Mouse (Mus musculus) midbrain, embryonic 14.5 days (tissue): ENCODE measurements around the gene Krtap19-2. TPM values are rescaled to one million over a fixed set of nuclear protein-coding genes. Genes with fewer than 3 reads are reported as not detected.

ENCODE experiments used
- ATAC-seq: fragments of 200-750 bp; cut with Nextera tagmentation; 2 replicates; pipeline ENCODE4 v1.8.0; 2017; ENCODE audit warnings: moderate number of reproducible peaks, moderate library complexity; ENCODE audit not compliant: low FRiP score, low TSS enrichment
- DNase-seq: peaks from one replicate; pipeline ENCODE4 v3.0.0-alpha.2; 2015
- H3K27ac ChIP-seq: fragments of 300-500 bp; sonication (generic); replicated peaks from 2 replicates; pipeline ENCODE4 v1.5.1; 2014; ENCODE audit warnings: mild to moderate bottlenecking, low read depth, low read length, moderate library complexity
- H3K27me3 ChIP-seq: fragments of 300-500 bp; sonication (generic); 2 replicates; pipeline ENCODE4 v1.6.1; 2014; ENCODE audit warnings: low read length, control low read depth, mixed read lengths; ENCODE audit not compliant: control insufficient read depth, insufficient read depth
- H3K36me3 ChIP-seq: fragments of 300-500 bp; sonication (generic); 2 replicates; pipeline ENCODE4 v1.6.1; 2014; ENCODE audit warnings: low read length, control low read depth; ENCODE audit not compliant: control insufficient read depth, insufficient read depth
- H3K4me1 ChIP-seq: fragments of 300-500 bp; sonication (generic); 2 replicates; pipeline ENCODE4 v1.6.1; 2014; ENCODE audit warnings: mild to moderate bottlenecking, antibody characterized with exemption, low read length, control low read depth; ENCODE audit not compliant: control insufficient read depth, insufficient read depth
- H3K4me2 ChIP-seq: fragments of 300-500 bp; sonication (generic); 2 replicates; pipeline ENCODE4 v1.6.1; 2014; ENCODE audit warnings: mild to moderate bottlenecking, low read length, moderate library complexity
- H3K4me3 ChIP-seq: fragments of 300-500 bp; sonication (generic); replicated peaks from 2 replicates; pipeline ENCODE4 v1.5.1; 2014; ENCODE audit warnings: low read depth, low read length
- H3K9ac ChIP-seq: fragments of 300-500 bp; sonication (generic); replicated peaks from 2 replicates; pipeline ENCODE4 v1.6.1; 2014; ENCODE audit warnings: mild to moderate bottlenecking, low read length, moderate library complexity
- H3K9me3 ChIP-seq: fragments of 300-500 bp; sonication (generic); 2 replicates; pipeline ENCODE4 v1.6.1; 2016; ENCODE audit warnings: low read length, control low read depth, mixed read lengths; ENCODE audit not compliant: control insufficient read depth
- WGBS: fragments of 180-500 bp; shearing (Covaris S2); extraction: QIAGEN DNeasy Blood & Tissue Kit; methylation state at CpG from one replicate; pipeline ENCODE4 v1.1.7; 2014; 5-methylcytosine and 5-hydroxymethylcytosine counted together
- polyA plus RNA-seq: library from polyadenylated mRNA; unstranded; fragments of >200 nt; fragmentation: Nextera tagmentation; extraction: Ambion mirVana; gene quantifications from 2 replicates; pipeline ENCODE4 v1.2.1, GENCODE M21; 2014

Krtap19-2 gene
- polyA plus RNA-seq, result not detected in 2 replicates

DNA sequence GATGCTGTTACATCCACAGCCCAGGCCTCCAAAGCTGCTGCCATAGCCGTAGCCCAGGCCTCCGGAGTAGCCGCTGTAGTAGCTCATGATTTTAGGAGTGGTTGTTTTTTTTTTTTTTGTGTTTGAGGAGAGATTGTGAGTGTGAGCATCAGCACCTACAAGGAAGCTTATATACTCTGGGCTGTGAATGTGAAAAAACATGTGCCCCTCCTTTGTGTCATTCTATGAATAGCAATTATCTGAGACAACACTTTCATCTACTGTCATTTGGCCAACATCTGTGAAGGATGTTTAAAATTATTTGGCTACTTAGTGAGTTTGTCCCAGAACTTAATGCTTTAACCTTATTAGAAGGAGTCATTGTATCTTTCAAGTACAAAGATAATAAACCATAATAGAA, at the start of gene Krtap19-2:
Krtap19-2 (minus strand) TSS at position 101 of the 400 bp plus-strand sequence.
- H3K4me1 ChIP-seq, result no peaks in the 10 kb centered on the region
- H3K9me3 ChIP-seq, result no peaks in the 10 kb centered on the region
- H3K4me3 ChIP-seq, result no peak within 1 kb of the TSS
- no peak within 1 kb of the TSS for H3K9ac ChIP-seq
- no peaks in the 10 kb centered on the region for H3K27me3 ChIP-seq
- H3K27ac ChIP-seq, result no peak within 1 kb of the TSS
- ATAC-seq (no peak), DNase-seq (no peak)
- no peaks in the 10 kb centered on the region for H3K36me3 ChIP-seq
- over 99% methylated on average over 3 of the region's 3 CpGs for WGBS
- H3K4me2 ChIP-seq, result no peak within 1 kb of the TSS

DNA sequence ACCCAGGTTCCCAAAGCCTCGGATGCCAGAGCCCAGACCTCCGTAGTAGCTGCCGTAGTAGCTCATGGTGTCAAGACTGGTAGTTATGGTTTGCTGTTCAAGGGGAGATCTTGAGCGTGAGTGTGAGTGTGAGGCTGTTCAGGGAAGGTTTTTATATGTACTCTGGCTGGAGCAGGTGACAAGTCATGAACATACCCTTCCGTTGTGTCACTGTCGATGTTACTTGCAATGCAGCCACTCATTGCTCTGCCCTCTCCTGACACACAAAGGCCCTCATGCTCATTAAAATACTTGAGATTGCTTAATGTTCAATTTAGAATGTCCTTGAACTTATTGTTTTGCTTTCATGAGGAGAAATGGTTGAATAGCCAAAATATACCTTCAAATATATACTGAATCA, 22.3 kb upstream of the Krtap19-2 start, which contains the start of gene Krtap19-5:
Krtap19-5 (minus strand) TSS at position 101 of the 400 bp plus-strand sequence.
- H3K36me3 ChIP-seq, result no peaks in the 10 kb centered on the region
- H3K9ac ChIP-seq, result no peak within 1 kb of the TSS
- H3K27me3 ChIP-seq, result no peaks in the 10 kb centered on the region
- no peak within 1 kb of the TSS for H3K4me3 ChIP-seq
- no peaks in the 10 kb centered on the region for H3K9me3 ChIP-seq
- DNase-seq (no peak), ATAC-seq (no peak)
- 96% methylated on average over 6 of the region's 6 CpGs for WGBS
- H3K4me2 ChIP-seq, result no peak within 1 kb of the TSS
- no peaks in the 10 kb centered on the region for H3K4me1 ChIP-seq
- H3K27ac ChIP-seq, result no peak within 1 kb of the TSS

DNA sequence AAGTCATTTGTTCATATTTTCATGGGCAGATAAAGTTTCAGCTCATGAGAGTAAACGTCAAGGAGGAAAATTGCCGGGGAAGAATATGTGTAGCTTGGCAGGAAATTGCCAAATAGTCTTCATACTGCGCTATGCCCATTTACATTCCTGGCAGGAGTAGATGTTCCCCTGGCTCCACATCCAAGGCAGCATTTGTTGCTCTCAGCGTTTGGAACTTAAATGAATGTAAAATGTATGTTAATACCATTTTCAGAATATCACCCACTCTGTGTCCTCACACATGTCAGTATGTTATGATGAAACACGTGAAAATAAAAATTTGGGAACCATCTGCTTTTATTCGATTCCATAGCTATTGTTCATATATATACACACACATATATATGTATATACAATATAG, 12.8 kb upstream of the Krtap19-2 start:
- Histone ChIP-seq H3K9ac (no peak overlapping the region), H3K4me1 (no peaks in the 10 kb centered on the region), H3K4me2 (no peak overlapping the region), H3K4me3 (no peak overlapping the region), H3K36me3 (no peaks in the 10 kb centered on the region), H3K27me3 (no peaks in the 10 kb centered on the region), H3K27ac (no peak overlapping the region), H3K9me3 (no peaks in the 10 kb centered on the region)
- 89% methylated on average over 6 of the region's 6 CpGs for WGBS
- DNase-seq, result no peak
- ATAC-seq, result no peak

DNA sequence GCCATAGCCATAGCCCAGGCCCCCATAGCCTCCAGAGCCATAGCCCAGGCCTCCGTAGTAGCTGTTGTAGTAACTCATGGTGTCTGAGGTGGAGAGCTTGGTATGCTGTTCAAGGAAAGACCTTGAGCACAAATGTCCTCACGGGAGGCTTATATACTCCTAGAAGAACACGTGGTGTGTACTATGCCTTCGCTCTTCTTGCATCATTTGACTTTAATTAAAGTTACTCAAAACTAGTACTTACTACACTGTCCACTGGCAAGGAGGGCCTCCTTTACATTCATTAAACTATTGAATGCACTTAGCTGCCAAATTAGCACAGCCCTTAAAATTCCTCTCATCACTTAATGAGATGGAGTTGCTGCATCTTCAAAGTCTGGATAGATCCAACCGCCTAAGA, 10.9 kb upstream of the Krtap19-2 start, which contains the start of gene Krtap19-4:
Krtap19-4 (minus strand) TSS at position 101 of the 400 bp plus-strand sequence.
- ATAC-seq (no peak), DNase-seq (no peak)
- H3K9me3 ChIP-seq, result no peaks in the 10 kb centered on the region
- H3K27me3 ChIP-seq, result no peaks in the 10 kb centered on the region
- H3K4me1 ChIP-seq, result no peaks in the 10 kb centered on the region
- H3K9ac ChIP-seq, result no peak within 1 kb of the TSS
- H3K4me2 ChIP-seq, result no peak within 1 kb of the TSS
- H3K36me3 ChIP-seq, result no peaks in the 10 kb centered on the region
- WGBS, result 92% methylated on average over 5 of the region's 5 CpGs
- no peak within 1 kb of the TSS for H3K4me3 ChIP-seq
- no peak within 1 kb of the TSS for H3K27ac ChIP-seq

DNA sequence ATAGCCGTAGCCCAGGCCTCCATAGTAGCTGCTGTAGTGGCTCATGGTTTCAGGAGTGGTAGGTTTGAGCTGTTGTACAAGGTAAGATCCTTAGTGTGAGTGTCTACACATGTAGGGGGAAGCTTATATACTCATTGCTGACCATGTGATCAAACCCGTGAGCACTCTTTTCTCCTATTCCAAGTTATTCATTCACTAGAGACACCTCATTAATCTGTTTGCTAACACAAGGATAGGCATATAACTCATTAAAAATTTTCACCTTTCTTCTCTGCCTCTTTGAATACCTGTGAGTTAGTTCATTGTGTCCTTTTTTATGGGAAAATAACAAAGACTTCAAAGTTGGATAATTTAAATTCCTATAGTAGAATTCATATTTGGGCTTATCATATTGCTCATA, 3.9 kb upstream of the Krtap19-2 start, which contains the start of gene Krtap19-3:
Krtap19-3 (minus strand) TSS at position 101 of the 400 bp plus-strand sequence.
- no peaks in the 10 kb centered on the region for H3K27me3 ChIP-seq
- no peak within 1 kb of the TSS for H3K9ac ChIP-seq
- DNase-seq (no peak), ATAC-seq (no peak)
- 94% methylated on average over 2 of the region's 2 CpGs for WGBS
- H3K9me3 ChIP-seq, result no peaks in the 10 kb centered on the region
- H3K4me1 ChIP-seq, result no peaks in the 10 kb centered on the region
- no peaks in the 10 kb centered on the region for H3K36me3 ChIP-seq
- H3K4me2 ChIP-seq, result no peak within 1 kb of the TSS
- no peak within 1 kb of the TSS for H3K4me3 ChIP-seq
- H3K27ac ChIP-seq, result no peak within 1 kb of the TSS

DNA sequence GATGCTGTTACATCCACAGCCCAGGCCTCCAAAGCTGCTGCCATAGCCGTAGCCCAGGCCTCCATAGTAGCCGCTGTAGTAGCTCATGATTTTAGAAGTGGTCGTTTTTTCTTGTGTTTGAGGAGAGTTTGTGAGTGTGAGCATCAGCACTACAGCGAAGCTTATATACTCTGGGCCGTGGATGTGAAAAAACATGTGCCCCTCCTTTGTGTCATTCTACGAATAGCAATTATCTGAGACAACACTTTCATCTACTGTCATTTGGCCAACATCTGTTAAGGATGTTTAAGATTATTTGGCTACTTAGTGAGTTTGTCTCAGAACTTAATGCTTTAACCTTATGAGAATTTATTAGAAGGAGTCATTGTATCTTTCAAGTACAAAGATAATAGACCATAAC, 4.8 kb downstream of the Krtap19-2 start, which contains the start of gene Krtap19-1:
Krtap19-1 (minus strand) TSS at position 101 of the 400 bp plus-strand sequence.
- Histone ChIP-seq H3K9me3 (no peaks in the 10 kb centered on the region), H3K27me3 (no peaks in the 10 kb centered on the region), H3K4me3 (no peak within 1 kb of the TSS), H3K36me3 (no peaks in the 10 kb centered on the region), H3K4me1 (no peaks in the 10 kb centered on the region), H3K9ac (no peak within 1 kb of the TSS), H3K4me2 (no peak within 1 kb of the TSS), H3K27ac (no peak within 1 kb of the TSS)
- ATAC-seq, result no peak
- no peak for DNase-seq
- WGBS, result 90% methylated on average over 6 of the region's 6 CpGs

DNA sequence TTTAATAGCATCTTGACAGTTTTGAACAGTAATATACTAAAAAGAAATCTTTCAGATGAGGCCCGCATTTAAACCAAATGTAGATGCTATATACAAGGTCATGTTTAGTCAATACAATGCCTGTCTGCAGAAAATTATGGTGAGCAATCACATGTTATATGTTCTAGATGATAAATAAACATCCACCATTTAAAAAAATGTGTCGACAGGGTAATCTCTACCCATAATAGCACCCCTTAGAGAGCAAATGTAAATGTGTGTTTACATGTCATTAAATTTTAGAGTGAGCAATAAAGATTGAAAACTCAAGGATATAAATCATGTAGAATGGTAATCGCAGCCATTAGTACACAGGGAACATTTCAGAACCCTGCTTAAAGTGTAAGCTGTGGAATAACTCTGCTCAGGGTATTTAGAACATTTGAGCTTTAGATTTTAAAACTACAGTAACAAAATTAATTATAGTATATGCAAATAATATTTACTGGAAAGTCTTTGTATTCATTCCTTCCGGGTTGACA, 9.1 kb downstream of the Krtap19-2 start:
- H3K4me1 ChIP-seq, result no peaks in the 10 kb centered on the region
- no peaks in the 10 kb centered on the region for H3K27me3 ChIP-seq
- no peak overlapping the region for H3K27ac ChIP-seq
- H3K4me2 ChIP-seq, result no peak overlapping the region
- no peaks in the 10 kb centered on the region for H3K9me3 ChIP-seq
- no peak for DNase-seq
- H3K9ac ChIP-seq, result no peak overlapping the region
- ATAC-seq, result no peak
- WGBS, result 92% methylated on average over 4 of the region's 4 CpGs
- H3K4me3 ChIP-seq, result no peak overlapping the region
- no peaks in the 10 kb centered on the region for H3K36me3 ChIP-seq

DNA sequence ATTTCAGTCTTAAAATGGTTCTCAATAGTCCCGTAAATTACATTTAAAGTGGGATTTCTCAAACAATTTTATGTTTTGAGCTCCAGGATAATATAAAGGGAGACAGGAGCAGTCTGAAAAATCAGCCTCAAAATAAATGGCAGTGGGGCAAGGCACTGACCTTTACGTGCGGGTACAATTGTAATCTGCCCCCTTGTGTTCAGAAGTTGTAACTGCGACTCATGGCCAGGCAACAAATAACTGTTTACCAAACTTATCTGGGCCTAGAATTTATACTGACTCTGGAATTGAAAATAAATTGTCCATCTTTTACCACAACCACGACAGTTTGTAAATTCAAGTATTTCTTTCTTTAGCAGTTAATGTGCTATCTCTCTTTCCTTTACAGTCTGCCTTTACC, 22.6 kb downstream of the Krtap19-2 start:
- no peak overlapping the region for H3K4me2 ChIP-seq
- no peak overlapping the region for H3K27ac ChIP-seq
- no peaks in the 10 kb centered on the region for H3K4me1 ChIP-seq
- no peak for ATAC-seq
- H3K9ac ChIP-seq, result no peak overlapping the region
- H3K27me3 ChIP-seq, result no peaks in the 10 kb centered on the region
- DNase-seq, result peak; percentile 67
- no peak overlapping the region for H3K4me3 ChIP-seq
- WGBS, result 15% methylated on average over 5 of the region's 5 CpGs
- H3K9me3 ChIP-seq, result no peaks in the 10 kb centered on the region
- no peaks in the 10 kb centered on the region for H3K36me3 ChIP-seq

DNA sequence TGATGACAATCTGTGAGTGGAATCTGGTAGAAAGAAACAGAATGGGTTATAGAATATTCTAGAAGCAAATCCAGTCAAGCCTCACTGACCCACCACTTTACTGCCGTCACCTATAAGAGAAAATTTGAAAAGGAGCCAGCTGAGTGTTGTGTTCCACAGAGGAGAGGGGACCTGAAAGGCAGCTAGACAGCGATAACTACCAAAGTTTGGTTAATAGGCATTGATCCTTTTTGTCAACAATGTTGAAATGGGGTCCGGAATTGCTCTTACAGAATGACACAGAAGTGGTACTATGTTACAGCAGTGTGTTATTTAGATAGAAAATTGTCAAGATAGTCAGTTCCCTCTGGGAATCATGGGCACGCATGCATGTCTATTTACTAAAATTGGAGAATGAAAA, 25.5 kb downstream of the Krtap19-2 start:
- H3K4me3 ChIP-seq, result no peak overlapping the region
- no peaks in the 10 kb centered on the region for H3K9me3 ChIP-seq
- DNase-seq (no peak), ATAC-seq (no peak)
- no peak overlapping the region for H3K4me2 ChIP-seq
- no peak overlapping the region for H3K27ac ChIP-seq
- H3K9ac ChIP-seq, result no peak overlapping the region
- WGBS, result 89% methylated on average over 4 of the region's 4 CpGs
- H3K36me3 ChIP-seq, result no peaks in the 10 kb centered on the region
- H3K4me1 ChIP-seq, result no peaks in the 10 kb centered on the region
- no peaks in the 10 kb centered on the region for H3K27me3 ChIP-seq
